In the genomic region with DNA sequence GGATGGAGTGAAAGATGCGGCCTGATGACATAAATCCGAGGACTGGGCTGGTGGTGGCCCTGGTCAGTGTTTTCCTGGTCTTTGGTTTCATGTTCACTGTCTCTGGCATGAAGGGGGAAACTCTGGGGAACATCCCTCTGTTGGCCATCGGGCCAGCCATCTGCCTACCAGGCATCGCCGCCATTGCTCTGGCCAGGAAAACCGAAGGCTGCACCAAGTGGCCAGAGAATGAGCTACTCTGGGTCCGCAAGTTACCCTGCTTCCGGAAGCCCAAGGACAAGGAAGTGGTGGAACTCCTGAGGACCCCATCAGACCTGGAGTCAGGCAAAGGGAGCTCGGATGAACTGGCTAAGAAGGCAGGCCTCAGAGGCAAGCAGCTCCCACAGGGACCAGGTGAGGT, we compare ENCODE assay signal across 18 mouse cellular contexts. TPM values are rescaled to one million over a fixed set of nuclear protein-coding genes. Genes with fewer than 3 reads are reported as not detected.
A peak's percentile ranks its signal among the peaks of the same experiment; 100 is the strongest.
DNase-seq lines count a peak whose midpoint lies in the region; ATAC-seq lines count a peak whose summit lies in the region.
"Had no signal": no experiment of that assay in that cellular context is flagged by ENCODE, and none has a peak within 500 bp of the region (broad histone marks: within the 10 kb centered on the region; RNA-seq: fewer than 3 reads in every experiment).

No protein-coding gene starts in this region.

- peak; percentile 13 to 33 for DNase-seq in cerebellum, postnatal 14 days
- DNase-seq in cerebellum, postnatal 36 days, result no peak
- DNase-seq in heart, postnatal 14 days, result no peak
- peak; percentile 15 for DNase-seq in left cerebral cortex, postnatal 4 days
- no peak for DNase-seq in left cerebral cortex, postnatal 25 days (ENCODE audit: low spot score in 2 of 2)
- DNase-seq in ZHBTc4 (ENCODE audit: low read depth, low spot score), result peak; percentile 7
- DNase-seq: adrenal gland, adult 2 months; cerebellum, postnatal 25 days; gastrocnemius, postnatal 14 days; kidney, adult 2 months; kidney, postnatal 36 days had no signal

- H3K4me1 ChIP-seq in heart, embryonic 16.5 days (ENCODE audit: control insufficient read depth, insufficient read depth, low read length), result peaks cover 2% of the 10 kb centered on the region; the same call in 1 of the 2 replicates

- H3K9me3 ChIP-seq in heart, embryonic 16.5 days (replicated peaks; ENCODE audit: control insufficient read depth, low read length), result no peaks in the 10 kb centered on the region
- H3K9me3 ChIP-seq: midbrain, embryonic 13.5 days had no signal

- no peak overlapping the region for H3K9ac ChIP-seq in heart, embryonic 16.5 days (ENCODE audit: low read length)

- no peak for ATAC-seq in heart, embryonic 16.5 days (replicated peaks; ENCODE audit: extremely low read depth, insufficient read depth, low FRiP score)
- ATAC-seq in activated CD4-positive, CD25-positive, alpha-beta regulatory T cell, adult 4 months, result no peak

- peaks cover 33% of the 10 kb centered on the region for H3K27me3 ChIP-seq in heart, embryonic 16.5 days (ENCODE audit: control insufficient read depth, insufficient read depth, low read length)

- H3K36me3 ChIP-seq in heart, embryonic 16.5 days (ENCODE audit: control insufficient read depth, insufficient read depth), result no peaks in the 10 kb centered on the region
- H3K36me3 ChIP-seq: midbrain, embryonic 13.5 days had no signal

- no peak overlapping the region for H3K4me3 ChIP-seq in heart, embryonic 16.5 days (ENCODE audit: low read length)
- H3K4me3 ChIP-seq: erythroblast, embryonic 14.5 days; myocyte had no signal

- 70% methylated on average over 9 of the region's 9 CpGs for WGBS in heart, embryonic 16.5 days

- intact Hi-C loops in heart, postnatal 14 days (cut with DNase I), result no loop called here
- intact Hi-C loops in left cerebral cortex, postnatal 4 days (cut with DNase I), result loop anchor here (10.0 kb wide), 1 partner anchor 169 kb away; no protein-coding TSS in a partner anchor
- intact Hi-C loops in left cerebral cortex, postnatal 25 days (cut with DNase I), result loop anchor here (2.0 to 10.0 kb wide), 3 partner anchors 119 to 211 kb away; no protein-coding TSS in a partner anchor

- peak overlapping the region; percentile 82; the same call in 1 of the 2 replicates for H3K4me2 ChIP-seq in heart, embryonic 16.5 days (ENCODE audit: low read depth, low read length)

- H3K27ac ChIP-seq in heart, embryonic 16.5 days (ENCODE audit: low read length), result no peak overlapping the region
- H3K27ac ChIP-seq: midbrain, embryonic 13.5 days had no signal

RNA-seq across cellular contexts. Expression of a gene that starts 1.9 kb away (rescaled TPM):
- polyA plus RNA-seq in heart, embryonic 16.5 days (2015; fragmentation: Nextera tagmentation; extraction: Ambion mirVana), result 0.49 and 0.82 TPM in 2 replicates
- total RNA-seq in heart, postnatal 14 days (2021), result not detected
- 1 to 10 TPM; 1.5 to 2.5 TPM for total RNA-seq in left cerebral cortex, postnatal 4 days (2021)
- 10 to 100 TPM; 22.5 to 25.2 TPM for total RNA-seq in left cerebral cortex, postnatal 25 days (2021)
- polyA plus RNA-seq in activated CD4-positive, CD25-positive, alpha-beta regulatory T cell, adult 4 months (2017; shearing (Covaris generic)), result not detected
- total RNA-seq: adrenal gland, adult 2 months; gastrocnemius, postnatal 14 days; MEL had no signal
- polyA plus RNA-seq: erythroblast, embryonic 14.5 days; liver, adult 2 months; myocyte had no signal

Comparison
In these comparisons a context has a peak if more than half of its experiments do, and no peak if none do; other contexts are left out.
1. DNase-seq: peak in cerebellum, postnatal 14 days (2 of 2), left cerebral cortex, postnatal 4 days (single experiment) and ZHBTc4 (single experiment); none in cerebellum, postnatal 36 days (0 of 2), heart, postnatal 14 days (0 of 2) and left cerebral cortex, postnatal 25 days (0 of 2).
2. RNA of a gene that starts 1.9 kb away (total RNA-seq): 22.5 to 25.2 TPM in left cerebral cortex, postnatal 25 days; 1.5 to 2.5 TPM in left cerebral cortex, postnatal 4 days and not detected in heart, postnatal 14 days; every median in the first group is over 4 times any median in the second.